Mouse (Mus musculus) left cerebral cortex, postnatal 36 days (tissue): ENCODE measurements around the gene Cbfa2t3. TPM values are rescaled to one million over a fixed set of nuclear protein-coding genes. Genes with fewer than 3 reads are reported as not detected.

ENCODE experiments used
- DNase-seq, 2 experiments: peaks; one replicate each; pipeline ENCODE4 v3.0.0; 2021 to 2022; ENCODE audit warnings: low spot score in 2 of 2, mixed read lengths in 1 of 2
- intact Hi-C: fragments of 180-260 bp; cut with DNase I; formaldehyde crosslinking; loops from one replicate; pipeline ENCODE4 v1.15.1; 2025
- total RNA-seq, 2 experiments: library from RNA; stranded (reverse); gene quantifications; 2 replicates each; pipeline ENCODE4 v1.2.3; 2021

Cbfa2t3 gene
- total RNA-seq, 2 experiments from 2014 or later = 26.2 to 37.5 TPM

GRCm38 (mm10) chr8:122719500-122720065, 20.7 kb upstream of the Cbfa2t3 start:
- no peak for DNase-seq
- intact Hi-C loops = no loop called here

- intact Hi-C loops = no loop called here
- DNase-seq = no peak
These were observed 20.0 kb upstream of the Cbfa2t3 start for GRCm38 (mm10) chr8:122718711-122719499.

GRCm38 (mm10) chr8:122717869-122718509, 19.1 kb upstream of the Cbfa2t3 start:
- DNase-seq = no peak
- intact Hi-C loops = no loop called here

GRCm38 (mm10) chr8:122716566-122716965, 17.7 kb upstream of the Cbfa2t3 start:
- DNase-seq = no peak
- intact Hi-C loops = no loop called here

GRCm38 (mm10) chr8:122713157-122713518, 14.2 kb upstream of the Cbfa2t3 start:
- intact Hi-C loops = no loop called here
- DNase-seq = no peak

GRCm38 (mm10) chr8:122712411-122713156, 13.7 kb upstream of the Cbfa2t3 start:
- DNase-seq = no peak
- intact Hi-C loops = no loop called here

GRCm38 (mm10) chr8:122711891-122712365, 13.0 kb upstream of the Cbfa2t3 start:
- DNase-seq = no peak
- intact Hi-C loops = no loop called here

GRCm38 (mm10) chr8:122711480-122711879, 12.6 kb upstream of the Cbfa2t3 start:
- intact Hi-C loops = no loop called here
- DNase-seq = no peak

- intact Hi-C loops = no loop called here
- DNase-seq = peak in 1 of 2 experiments; percentile 52
These were observed 10.6 kb upstream of the Cbfa2t3 start for GRCm38 (mm10) chr8:122709340-122710111.

GRCm38 (mm10) chr8:122707184-122707583, 8.3 kb upstream of the Cbfa2t3 start:
- intact Hi-C loops = no loop called here
- no peak for DNase-seq

GRCm38 (mm10) chr8:122705901-122706561, 7.1 kb upstream of the Cbfa2t3 start:
- no peak for DNase-seq
- intact Hi-C loops = no loop called here

GRCm38 (mm10) chr8:122704612-122705011, 5.7 kb upstream of the Cbfa2t3 start:
- no peak for DNase-seq
- intact Hi-C loops = no loop called here

- no peak for DNase-seq
- intact Hi-C loops = no loop called here
These were observed 4.0 kb upstream of the Cbfa2t3 start for GRCm38 (mm10) chr8:122702957-122703356.

GRCm38 (mm10) chr8:122702301-122702941, 3.5 kb upstream of the Cbfa2t3 start:
- no peak for DNase-seq
- intact Hi-C loops = no loop called here

- no peak for DNase-seq
- intact Hi-C loops = no loop called here
These were observed 2.7 kb upstream of the Cbfa2t3 start for GRCm38 (mm10) chr8:122701441-122702185.

GRCm38 (mm10) chr8:122700628-122701027, 1.7 kb upstream of the Cbfa2t3 start:
- DNase-seq = no peak
- intact Hi-C loops = no loop called here

- intact Hi-C loops = no loop called here
- no peak for DNase-seq
These were observed 598 bp downstream of the Cbfa2t3 start for GRCm38 (mm10) chr8:122698254-122698768.
